Mouse (Mus musculus) liver, embryonic 11.5 days (tissue): ENCODE measurements around the gene Psg20. TPM values are rescaled to one million over a fixed set of nuclear protein-coding genes. Genes with fewer than 3 reads are reported as not detected.
"Not testable (repeated sequence)": the region's sequence is repeated elsewhere in the genome, so short reads cannot be mapped to it uniquely, and the experiment has no call there.

Experiments
- ATAC-seq: fragments of 200-750 bp; cut with Nextera tagmentation; replicated peaks from 2 replicates; pipeline ENCODE4 v1.8.0; 2017; ENCODE audit warnings: moderate number of reproducible peaks, mild to moderate bottlenecking, moderate TSS enrichment, moderate library complexity; ENCODE audit not compliant: low FRiP score
- DNase-seq: peaks from one replicate; pipeline ENCODE4 v3.0.0-alpha.2; 2017; ENCODE audit warnings: low spot score
- H3K27ac ChIP-seq: fragments of 300-500 bp; sonication (generic); 2 replicates; pipeline ENCODE4 v1.5.1; 2014; ENCODE audit warnings: mild to moderate bottlenecking, low read depth, low read length, control low read depth
- H3K27me3 ChIP-seq: fragments of 300-500 bp; sonication (generic); replicated peaks from 2 replicates; pipeline ENCODE4 v1.6.1; 2014; ENCODE audit warnings: low read length, mixed read lengths; ENCODE audit not compliant: control insufficient read depth, insufficient read depth
- H3K36me3 ChIP-seq: fragments of 300-500 bp; sonication (generic); 2 replicates; pipeline ENCODE4 v1.6.1; 2014; ENCODE audit warnings: mild to moderate bottlenecking, low read length, moderate library complexity, mixed read lengths; ENCODE audit not compliant: control insufficient read depth, insufficient read depth
- H3K4me1 ChIP-seq: fragments of 300-500 bp; sonication (generic); replicated peaks from 2 replicates; pipeline ENCODE4 v1.6.1; 2014; ENCODE audit warnings: low read length, mixed read lengths; ENCODE audit not compliant: control insufficient read depth, insufficient read depth
- H3K4me2 ChIP-seq: fragments of 300-500 bp; sonication (generic); 2 replicates; pipeline ENCODE4 v1.6.1; 2014; ENCODE audit warnings: mild to moderate bottlenecking, control low read depth, moderate library complexity
- H3K4me3 ChIP-seq: fragments of 300-500 bp; sonication (generic); 2 replicates; pipeline ENCODE4 v1.5.1; 2014; ENCODE audit warnings: low read depth, low read length, control low read depth
- H3K9ac ChIP-seq: fragments of 300-500 bp; sonication (generic); 2 replicates; pipeline ENCODE4 v1.6.1; 2014; ENCODE audit warnings: low read depth, low read length, control low read depth
- H3K9me3 ChIP-seq: fragments of 300-500 bp; sonication (generic); 2 replicates; pipeline ENCODE4 v1.6.1; 2016; ENCODE audit warnings: low read length, inconsistent platforms, mixed read lengths; ENCODE audit not compliant: control insufficient read depth
- WGBS: fragments of 180-500 bp; shearing (Covaris S2); extraction: QIAGEN DNeasy Blood & Tissue Kit; methylation state at CpG from one replicate; pipeline ENCODE4 v1.1.7; 2014; 5-methylcytosine and 5-hydroxymethylcytosine counted together
- polyA plus RNA-seq: library from polyadenylated mRNA; unstranded; fragments of >200 nt; fragmentation: Nextera tagmentation; extraction: Ambion mirVana; gene quantifications from 2 replicates; pipeline ENCODE4 v1.2.1, GENCODE M21; 2014

Psg20 gene
- polyA plus RNA-seq: not detected in 2 replicates

DNA sequence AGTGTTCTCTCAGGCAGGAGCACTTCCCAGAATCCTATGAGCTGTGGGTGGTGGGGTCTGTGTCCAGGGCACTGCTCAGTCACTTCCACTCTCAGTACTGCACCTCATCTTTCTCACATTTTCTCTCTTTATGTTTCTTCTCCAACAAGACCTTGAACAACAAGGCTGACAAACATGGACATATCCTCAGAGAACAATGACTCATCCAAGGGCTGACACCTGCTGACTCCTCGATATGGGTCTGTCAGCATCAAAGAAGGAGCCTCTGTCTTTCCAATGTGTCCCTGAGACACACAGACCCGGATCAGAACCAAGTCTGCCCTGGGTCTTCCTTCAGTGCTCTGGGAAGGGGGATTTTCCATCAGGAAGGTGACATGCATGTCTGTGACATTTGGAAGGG is at the start of gene Psg20:
Psg20 (minus strand) TSS at position 101 of the 400 bp plus-strand sequence.
- 52% methylated on average over 2 of the region's 2 CpGs for WGBS
- no peak within 1 kb of the TSS for H3K4me3 ChIP-seq
- no peak within 1 kb of the TSS for H3K27ac ChIP-seq
- ATAC-seq (no peak), DNase-seq (no peak)
- no peaks in the 10 kb centered on the region for H3K27me3 ChIP-seq
- H3K9ac ChIP-seq: no peak within 1 kb of the TSS
- H3K36me3 ChIP-seq: no peaks in the 10 kb centered on the region
- no peaks in the 10 kb centered on the region for H3K4me1 ChIP-seq
- no peak within 1 kb of the TSS for H3K4me2 ChIP-seq
- no peaks in the 10 kb centered on the region for H3K9me3 ChIP-seq

DNA sequence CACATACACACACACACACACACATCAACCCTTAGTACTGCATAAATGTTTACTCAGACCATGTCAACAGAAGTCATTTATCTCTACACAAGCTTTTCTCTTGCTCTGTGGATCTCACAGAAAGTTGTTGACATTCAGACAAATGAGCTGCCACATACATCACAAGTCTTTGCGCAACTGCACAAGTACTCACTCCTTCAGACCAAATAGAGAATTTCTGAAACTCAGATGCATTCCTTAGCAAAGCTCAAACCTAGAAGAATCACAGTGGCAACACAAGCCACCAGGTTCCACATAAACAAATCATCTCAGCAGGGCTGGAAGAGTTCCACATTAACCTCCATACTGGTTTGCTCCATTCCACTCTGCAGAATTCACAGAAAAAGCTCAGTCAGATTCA is 48.5 kb upstream of the Psg20 start:
- Histone ChIP-seq H3K9me3 (no peaks in the 10 kb centered on the region), H3K4me1 (no peaks in the 10 kb centered on the region), H3K27ac (no peak overlapping the region), H3K4me2 (no peak overlapping the region), H3K9ac (no peak overlapping the region), H3K4me3 (no peak overlapping the region), H3K36me3 (no peaks in the 10 kb centered on the region), H3K27me3 (no peaks in the 10 kb centered on the region)
- DNase-seq (no peak), ATAC-seq (no peak)
- 67% methylated on average over 1 of the region's 1 CpGs for WGBS

DNA sequence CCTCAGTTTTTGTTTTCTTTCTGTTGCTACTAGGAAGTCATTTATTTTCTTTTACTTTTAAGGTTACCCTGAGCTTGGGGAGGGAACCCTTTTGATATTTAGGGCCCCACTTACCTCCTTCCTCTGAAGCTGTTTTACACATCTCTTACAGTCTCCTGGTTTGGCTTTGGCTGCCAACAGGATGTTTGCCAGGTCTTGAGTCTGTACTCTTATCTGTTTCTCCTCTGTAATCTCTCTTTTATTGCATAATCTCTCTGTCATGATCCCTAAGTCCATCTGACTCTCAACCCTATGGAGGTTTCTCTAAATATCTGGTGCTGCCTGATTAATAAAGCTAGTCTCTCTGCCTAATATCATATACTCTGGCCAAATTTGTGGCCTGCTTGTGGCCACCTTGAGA is 47.1 kb upstream of the Psg20 start:
- ATAC-seq (no peak), DNase-seq (no peak)
- no peaks in the 10 kb centered on the region for H3K27me3 ChIP-seq
- H3K4me1 ChIP-seq: no peaks in the 10 kb centered on the region
- H3K4me2 ChIP-seq: no peak overlapping the region
- H3K4me3 ChIP-seq: no peak overlapping the region
- H3K27ac ChIP-seq: no peak overlapping the region
- H3K36me3 ChIP-seq: no peaks in the 10 kb centered on the region
- no peak overlapping the region for H3K9ac ChIP-seq
- H3K9me3 ChIP-seq: no peaks in the 10 kb centered on the region

DNA sequence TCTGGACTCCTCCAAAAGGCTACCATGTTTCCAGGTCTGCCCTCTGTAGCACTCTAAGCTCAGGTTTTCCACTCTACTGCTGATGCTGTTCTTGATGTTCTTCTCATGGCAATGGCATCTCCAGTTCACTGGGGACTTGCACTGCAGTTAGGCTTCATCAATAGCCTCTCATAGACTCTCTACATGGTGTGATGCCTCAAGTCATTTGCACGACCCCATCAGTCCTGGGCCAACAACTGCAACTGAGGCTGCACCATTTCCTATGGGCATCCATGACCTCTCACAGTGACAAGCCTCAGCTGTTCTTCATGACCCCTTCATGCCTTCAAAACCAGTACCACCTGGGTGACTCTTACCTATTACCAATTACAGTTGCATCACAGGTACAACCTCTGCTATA is 42.4 kb upstream of the Psg20 start:
- 69% methylated on average over 1 of the region's 1 CpGs for WGBS
- Histone ChIP-seq H3K27ac (no peak overlapping the region), H3K4me1 (no peaks in the 10 kb centered on the region), H3K36me3 (no peaks in the 10 kb centered on the region), H3K4me2 (no peak overlapping the region), H3K27me3 (no peaks in the 10 kb centered on the region), H3K9me3 (no peaks in the 10 kb centered on the region), H3K9ac (no peak overlapping the region), H3K4me3 (no peak overlapping the region)
- no peak for ATAC-seq
- no peak for DNase-seq

DNA sequence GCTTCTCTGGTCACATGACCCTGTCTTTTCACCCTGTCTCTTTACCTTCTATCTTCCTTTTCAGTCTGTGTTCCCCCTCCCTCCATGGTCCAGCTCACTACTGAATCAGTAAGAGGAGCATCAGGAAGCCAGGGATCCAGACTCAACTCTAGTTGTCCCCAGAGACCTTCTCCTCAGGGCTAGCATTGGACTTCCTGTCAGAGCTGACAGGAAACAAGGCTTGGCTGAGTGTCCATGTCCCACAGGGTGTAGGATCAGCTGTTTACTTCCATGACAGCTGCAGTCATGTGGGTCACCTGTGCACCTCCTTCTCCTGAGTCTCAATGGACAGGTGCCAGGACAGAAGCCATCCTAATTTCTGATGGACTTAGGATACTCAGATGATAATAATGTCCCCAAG is 39.9 kb upstream of the Psg20 start:
- H3K9me3 ChIP-seq: not testable (repeated sequence)

DNA sequence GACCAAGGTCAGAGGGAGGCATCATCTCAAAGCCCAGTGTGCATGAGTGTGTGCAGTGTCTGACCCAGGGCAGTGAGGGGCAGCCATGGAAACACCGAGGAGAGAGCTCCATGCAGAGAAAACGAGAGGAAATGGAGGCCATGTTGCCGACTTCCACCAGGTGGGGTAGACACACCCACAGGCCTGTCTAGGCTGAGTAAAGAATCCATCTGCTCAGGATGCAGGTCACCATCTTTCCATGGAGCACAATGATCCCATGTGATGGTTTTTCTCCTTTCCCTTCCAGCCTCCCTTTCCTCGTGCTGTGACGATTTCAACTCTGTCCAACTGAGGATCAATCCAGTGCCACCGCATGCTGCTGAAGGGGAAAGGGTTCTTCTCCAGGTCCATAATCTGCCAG is 38.0 kb upstream of the Psg20 start:
- whole genome bisulfite sequencing: 75% methylated on average over 6 of the region's 6 CpGs
- H3K4me1 ChIP-seq: no peaks in the 10 kb centered on the region
- no peak overlapping the region for H3K27ac ChIP-seq
- no peak overlapping the region for H3K4me3 ChIP-seq
- H3K4me2 ChIP-seq: no peak overlapping the region
- no peak overlapping the region for H3K9ac ChIP-seq
- H3K36me3 ChIP-seq: no peaks in the 10 kb centered on the region
- no peak for DNase-seq
- H3K9me3 ChIP-seq: no peaks in the 10 kb centered on the region
- H3K27me3 ChIP-seq: no peaks in the 10 kb centered on the region
- ATAC-seq: no peak

More for the DNA sequence above, 39.9 kb upstream of the Psg20 start:
- not testable (repeated sequence) for H3K36me3 ChIP-seq, H3K4me1 ChIP-seq, H3K4me2 ChIP-seq, H3K4me3 ChIP-seq, H3K9ac ChIP-seq, H3K27ac ChIP-seq, ATAC-seq, H3K27me3 ChIP-seq, DNase-seq

DNA sequence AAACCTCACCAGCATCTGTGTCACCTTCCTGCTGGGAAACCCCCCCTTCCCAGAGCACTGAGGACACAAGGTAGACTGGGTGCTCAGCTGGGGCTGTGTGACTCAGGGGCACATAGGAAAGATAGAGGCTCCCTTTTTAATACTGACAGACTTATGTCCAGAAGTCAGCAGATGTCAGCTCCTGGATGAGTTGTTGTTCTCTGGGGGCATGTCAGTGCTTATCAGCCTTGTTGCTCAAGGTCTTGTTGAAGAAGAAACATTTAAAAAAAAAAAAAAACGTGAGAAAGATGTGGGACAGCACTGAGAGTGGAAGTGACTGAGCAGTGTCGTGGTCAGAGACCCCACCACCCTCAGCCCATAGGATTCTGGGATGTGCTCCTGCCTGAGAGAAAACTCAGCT is 31.8 kb upstream of the Psg20 start, which contains the start of gene Psg22:
Psg22 (plus strand) TSS at position 301 of the 400 bp plus-strand sequence.
- H3K9ac ChIP-seq: no peak within 1 kb of the TSS
- no peaks in the 10 kb centered on the region for H3K27me3 ChIP-seq
- WGBS: 23% methylated on average over 2 of the region's 2 CpGs
- no peaks in the 10 kb centered on the region for H3K36me3 ChIP-seq
- DNase-seq (no peak), ATAC-seq (no peak)
- H3K27ac ChIP-seq: no peak within 1 kb of the TSS
- H3K4me1 ChIP-seq: no peaks in the 10 kb centered on the region
- no peak within 1 kb of the TSS for H3K4me3 ChIP-seq
- no peak within 1 kb of the TSS for H3K4me2 ChIP-seq
- no peaks in the 10 kb centered on the region for H3K9me3 ChIP-seq

DNA sequence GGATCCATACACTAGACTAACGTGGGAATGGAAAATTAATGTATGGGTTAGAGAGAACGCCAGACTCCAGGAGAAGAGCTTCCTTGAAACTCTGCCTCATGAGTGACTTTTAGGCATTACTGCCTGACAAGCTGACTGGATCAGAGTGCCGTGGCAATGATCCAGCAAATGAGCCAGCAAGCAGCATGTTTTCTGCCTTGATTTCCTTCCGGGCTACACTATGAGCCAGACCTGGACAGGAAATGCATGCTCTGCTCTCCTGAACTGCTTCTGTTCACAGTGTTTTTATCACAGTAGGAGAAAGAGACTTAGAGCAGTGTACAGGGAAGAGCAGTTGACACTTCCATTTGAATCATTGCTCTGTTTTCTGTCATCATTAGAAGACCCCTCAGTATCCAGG is 29.6 kb upstream of the Psg20 start:
- WGBS: 71% methylated on average over 4 of the region's 4 CpGs
- Histone ChIP-seq H3K4me1 (no peaks in the 10 kb centered on the region), H3K27me3 (no peaks in the 10 kb centered on the region), H3K4me2 (no peak overlapping the region), H3K4me3 (no peak overlapping the region), H3K36me3 (no peaks in the 10 kb centered on the region), H3K27ac (no peak overlapping the region), H3K9ac (no peak overlapping the region), H3K9me3 (no peaks in the 10 kb centered on the region)
- ATAC-seq (no peak), DNase-seq (no peak)

DNA sequence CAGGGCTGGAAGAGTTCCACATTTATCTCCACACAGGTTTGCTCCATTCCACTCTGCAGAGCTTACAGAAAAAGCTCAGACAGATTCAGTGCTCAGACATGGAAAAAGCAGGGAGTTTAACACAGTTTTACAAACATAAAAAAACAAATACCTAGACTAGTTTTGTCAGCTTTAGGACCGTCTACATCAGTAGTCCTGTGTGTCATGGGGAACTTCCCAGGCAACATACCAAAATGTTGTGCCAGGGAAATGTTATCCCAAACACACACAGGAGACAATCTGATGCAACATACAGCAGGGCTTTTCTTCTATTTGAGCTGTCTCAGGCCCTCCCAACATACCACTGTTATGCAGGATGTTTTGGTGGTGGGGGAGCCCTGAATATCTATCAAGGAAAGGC is 24.9 kb upstream of the Psg20 start:
- ATAC-seq (no peak), DNase-seq (no peak)
- no peaks in the 10 kb centered on the region for H3K9me3 ChIP-seq
- no peaks in the 10 kb centered on the region for H3K36me3 ChIP-seq
- no peaks in the 10 kb centered on the region for H3K27me3 ChIP-seq
- no peak overlapping the region for H3K4me2 ChIP-seq
- no peak overlapping the region for H3K9ac ChIP-seq
- no peak overlapping the region for H3K27ac ChIP-seq
- H3K4me1 ChIP-seq: no peaks in the 10 kb centered on the region
- 53% methylated on average over 1 of the region's 1 CpGs for WGBS
- no peak overlapping the region for H3K4me3 ChIP-seq
